Mouse (Mus musculus) hindbrain, embryonic 16.5 days (tissue): ENCODE measurements around the gene Atp8a2. TPM values are rescaled to one million over a fixed set of nuclear protein-coding genes. Genes with fewer than 3 reads are reported as not detected.
A peak's percentile ranks its signal among the peaks of the same experiment; 100 is the strongest.

ENCODE experiments used
- ATAC-seq: fragments of 200-750 bp; cut with Nextera tagmentation; 2 replicates; pipeline ENCODE4 v1.8.0; 2017; ENCODE audit warnings: moderate TSS enrichment, moderate library complexity
- H3K27ac ChIP-seq: fragments of 300-500 bp; sonication (generic); 2 replicates; pipeline ENCODE4 v1.5.1; 2014; ENCODE audit warnings: low read depth, mild to moderate bottlenecking, control low read depth, low read length, moderate library complexity
- H3K27me3 ChIP-seq: fragments of 300-500 bp; sonication (generic); replicated peaks from 2 replicates; pipeline ENCODE4 v1.6.1; 2014; ENCODE audit warnings: low read length; ENCODE audit not compliant: control insufficient read depth, insufficient read depth
- H3K36me3 ChIP-seq: fragments of 300-500 bp; sonication (generic); 2 replicates; pipeline ENCODE4 v1.6.1; 2014; ENCODE audit warnings: mild to moderate bottlenecking, low read length, moderate library complexity, mixed read lengths; ENCODE audit not compliant: control insufficient read depth, insufficient read depth
- H3K4me1 ChIP-seq: fragments of 300-500 bp; sonication (generic); 2 replicates; pipeline ENCODE4 v1.6.1; 2014; ENCODE audit warnings: low read depth, low read length; ENCODE audit not compliant: control insufficient read depth, insufficient read depth
- H3K4me2 ChIP-seq: fragments of 300-500 bp; sonication (generic); 2 replicates; pipeline ENCODE4 v1.6.1; 2014; ENCODE audit warnings: mild to moderate bottlenecking, low read length, control low read depth, moderate library complexity
- H3K4me3 ChIP-seq: fragments of 300-500 bp; sonication (generic); 2 replicates; pipeline ENCODE4 v1.5.1; 2014; ENCODE audit warnings: mild to moderate bottlenecking, low read length, control low read depth, moderate library complexity
- H3K9ac ChIP-seq: fragments of 300-500 bp; sonication (generic); 2 replicates; pipeline ENCODE4 v1.6.1; 2014; ENCODE audit warnings: low read depth, mild to moderate bottlenecking, control low read depth, low read length, moderate library complexity
- H3K9me3 ChIP-seq: fragments of 300-500 bp; sonication (generic); 2 replicates; pipeline ENCODE4 v1.6.1; 2014; ENCODE audit warnings: mild to moderate bottlenecking, low read length, moderate library complexity; ENCODE audit not compliant: control insufficient read depth
- WGBS: fragments of 180-500 bp; shearing (Covaris S2); extraction: QIAGEN DNeasy Blood & Tissue Kit; methylation state at CpG from one replicate; pipeline ENCODE4 v1.1.7; 2014; 5-methylcytosine and 5-hydroxymethylcytosine counted together
- polyA plus RNA-seq: library from polyadenylated mRNA; unstranded; fragments of >200 nt; fragmentation: Nextera tagmentation; extraction: Ambion mirVana; gene quantifications from 2 replicates; pipeline ENCODE4 v1.2.1, GENCODE M21; 2015

The Atp8a2 gene
- polyA plus RNA-seq, 1 experiment from 2014 or later: 44.2 TPM

DNA sequence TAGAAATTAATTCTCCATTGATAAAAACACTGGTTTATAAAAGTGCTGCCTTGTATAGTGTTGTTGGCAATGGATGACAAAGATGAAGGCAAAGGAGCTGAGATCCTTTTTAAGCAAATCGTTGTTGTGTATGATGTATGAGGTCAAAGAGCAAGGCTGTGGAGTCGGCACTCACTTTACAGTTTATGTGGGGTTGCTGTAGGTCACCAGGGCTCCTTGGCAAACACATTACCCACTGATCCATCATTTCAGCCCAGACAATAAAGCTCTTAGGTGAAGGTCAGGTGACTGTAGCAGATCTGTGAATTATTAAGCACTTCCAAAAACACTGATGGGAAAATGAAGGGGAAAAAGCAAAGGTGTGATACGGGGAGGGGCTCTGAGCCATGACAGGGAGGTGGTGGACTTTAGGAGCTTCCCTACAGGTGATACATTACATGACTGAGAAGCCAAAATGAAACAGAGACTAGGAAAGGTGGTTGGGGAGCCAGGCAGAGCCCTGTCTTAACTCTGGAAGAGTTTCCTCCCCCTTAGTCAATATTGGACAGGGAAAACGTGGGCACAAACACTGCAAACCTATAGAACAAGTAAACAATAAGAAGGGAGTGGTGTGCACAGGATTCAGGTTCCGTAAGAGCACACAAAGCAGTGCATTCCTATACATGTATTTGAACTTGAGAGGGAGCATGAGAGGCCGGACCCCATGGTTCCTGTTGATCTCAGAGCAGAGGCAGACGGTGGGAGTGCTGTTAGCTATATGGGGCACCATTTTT lies 389.3 kb downstream of the Atp8a2 start:
- ATAC-seq: no peak
- no peak overlapping the region for H3K4me3 ChIP-seq
- H3K27ac ChIP-seq: no peak overlapping the region
- H3K9ac ChIP-seq: no peak overlapping the region
- WGBS: 74% methylated on average over 7 of the region's 7 CpGs
- H3K27me3 ChIP-seq: no peaks in the 10 kb centered on the region
- H3K4me1 ChIP-seq: peaks cover 3% of the 10 kb centered on the region; the same call in 1 of the 2 replicates
- no peak overlapping the region for H3K4me2 ChIP-seq
- no peaks in the 10 kb centered on the region for H3K9me3 ChIP-seq
- no peaks in the 10 kb centered on the region for H3K36me3 ChIP-seq

DNA sequence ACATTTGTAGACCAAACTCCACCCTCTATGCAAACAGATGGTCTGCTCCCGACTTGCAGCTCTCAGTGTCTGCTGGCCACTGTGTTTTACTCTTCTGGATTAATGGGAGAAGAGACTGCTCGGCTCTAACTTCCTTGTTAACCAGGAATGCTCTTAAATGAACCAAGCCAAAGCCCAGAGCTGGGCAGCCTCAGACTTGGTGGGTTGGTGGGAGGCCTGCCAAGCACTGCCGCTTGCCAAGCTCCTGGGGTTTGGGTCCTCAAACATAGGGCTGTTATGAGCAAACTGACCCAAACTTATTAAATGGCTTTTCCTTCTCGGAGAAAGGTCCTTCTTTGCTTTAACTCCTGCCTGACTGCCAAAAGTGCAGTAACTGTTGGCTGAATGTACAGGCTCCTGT lies 390.1 kb downstream of the Atp8a2 start:
- H3K4me3 ChIP-seq: no peak overlapping the region
- H3K36me3 ChIP-seq: no peaks in the 10 kb centered on the region
- H3K4me2 ChIP-seq: no peak overlapping the region
- ATAC-seq: peak; percentile 54; the same call in 1 of the 2 replicates
- no peaks in the 10 kb centered on the region for H3K27me3 ChIP-seq
- H3K4me1 ChIP-seq: peaks cover 3% of the 10 kb centered on the region; the same call in 1 of the 2 replicates
- H3K9ac ChIP-seq: no peak overlapping the region
- H3K27ac ChIP-seq: no peak overlapping the region
- H3K9me3 ChIP-seq: no peaks in the 10 kb centered on the region
- WGBS: 39% methylated on average over 4 of the region's 4 CpGs

DNA sequence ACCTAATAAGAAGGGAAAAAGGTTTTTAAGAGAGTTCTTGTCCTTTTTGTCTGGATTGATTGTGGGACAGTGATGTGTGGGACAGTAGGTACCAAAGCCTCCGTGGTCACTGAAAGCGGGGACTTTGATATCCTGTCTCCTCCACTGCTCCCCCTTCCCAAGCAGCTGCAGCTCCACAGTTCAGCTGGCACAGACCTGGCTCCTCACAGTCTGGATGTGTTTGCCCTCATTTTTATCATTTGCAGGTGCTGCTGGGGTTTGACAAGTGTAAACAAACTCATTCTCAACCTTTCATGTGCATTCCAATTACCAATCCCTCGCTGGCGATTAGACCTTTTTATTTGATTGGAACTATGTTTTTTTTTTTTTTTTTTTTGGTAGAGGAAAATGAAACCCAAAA lies 390.8 kb downstream of the Atp8a2 start:
- Histone ChIP-seq H3K9ac (no peak overlapping the region), H3K27me3 (no peaks in the 10 kb centered on the region), H3K4me1 (peaks cover 3% of the 10 kb centered on the region; the same call in 1 of the 2 replicates), H3K27ac (no peak overlapping the region), H3K9me3 (no peaks in the 10 kb centered on the region), H3K4me2 (no peak overlapping the region), H3K36me3 (no peaks in the 10 kb centered on the region), H3K4me3 (no peak overlapping the region)
- ATAC-seq: no peak
- WGBS: 42% methylated on average over 4 of the region's 4 CpGs

DNA sequence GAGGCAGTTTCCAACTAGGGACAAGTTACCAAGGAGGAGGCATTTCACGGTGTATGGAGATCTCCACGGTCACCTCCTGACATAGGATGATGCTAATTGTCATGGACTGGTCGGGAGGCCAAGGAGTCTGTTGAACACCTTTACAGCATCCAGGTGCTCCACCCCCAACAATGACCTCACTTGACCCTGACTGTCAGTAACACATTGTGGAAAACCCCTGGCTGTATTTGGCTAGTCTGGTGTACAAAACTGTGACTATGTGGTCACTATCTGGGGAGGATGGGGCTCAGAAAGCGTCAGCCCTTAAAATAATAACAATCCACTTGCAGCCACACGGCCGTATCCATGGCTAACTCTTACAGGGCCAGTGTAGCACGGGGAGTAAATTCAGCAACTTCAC lies 391.3 kb downstream of the Atp8a2 start:
- 59% methylated on average over 7 of the region's 7 CpGs for WGBS
- Histone ChIP-seq H3K27me3 (no peaks in the 10 kb centered on the region), H3K9ac (no peak overlapping the region), H3K4me1 (peaks cover 3% of the 10 kb centered on the region; the same call in 1 of the 2 replicates), H3K4me3 (no peak overlapping the region), H3K4me2 (no peak overlapping the region), H3K9me3 (no peaks in the 10 kb centered on the region), H3K27ac (no peak overlapping the region), H3K36me3 (no peaks in the 10 kb centered on the region)
- ATAC-seq: no peak

DNA sequence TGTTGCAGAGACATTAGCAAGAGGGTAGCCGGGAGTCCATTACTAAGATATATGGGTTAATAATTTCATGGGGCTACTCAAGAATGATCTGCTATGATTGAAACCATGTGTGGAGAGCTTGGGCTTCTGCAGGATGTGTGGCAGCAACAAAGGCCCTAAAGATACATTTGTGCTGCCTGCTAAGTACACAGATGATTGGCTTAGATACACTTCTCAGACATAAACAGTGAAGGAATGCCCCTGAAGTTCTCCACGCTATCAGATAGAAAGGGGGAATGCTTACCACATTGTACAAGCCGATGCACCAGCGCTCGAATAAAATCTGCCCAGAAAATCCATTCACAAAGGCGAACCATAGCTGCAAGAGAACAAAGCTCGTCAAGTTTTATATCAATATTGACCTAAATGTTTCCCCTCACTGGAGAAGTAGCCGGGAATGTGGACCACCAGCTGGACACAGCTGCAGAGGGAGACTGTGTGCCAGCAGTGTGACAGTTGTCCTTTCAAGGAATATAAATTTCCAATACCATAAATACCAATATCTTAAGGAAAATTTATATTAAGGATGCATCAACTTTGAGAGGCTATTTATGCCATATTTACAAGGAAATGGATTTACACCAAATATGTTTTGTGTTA lies 394.9 kb downstream of the Atp8a2 start:
- Histone ChIP-seq H3K9me3 (no peaks in the 10 kb centered on the region), H3K9ac (no peak overlapping the region), H3K4me2 (no peak overlapping the region), H3K36me3 (no peaks in the 10 kb centered on the region), H3K27me3 (no peaks in the 10 kb centered on the region), H3K27ac (no peak overlapping the region), H3K4me3 (no peak overlapping the region), H3K4me1 (peaks cover 3% of the 10 kb centered on the region; the same call in 1 of the 2 replicates)
- WGBS: 84% methylated on average over 8 of the region's 8 CpGs
- no peak for ATAC-seq

DNA sequence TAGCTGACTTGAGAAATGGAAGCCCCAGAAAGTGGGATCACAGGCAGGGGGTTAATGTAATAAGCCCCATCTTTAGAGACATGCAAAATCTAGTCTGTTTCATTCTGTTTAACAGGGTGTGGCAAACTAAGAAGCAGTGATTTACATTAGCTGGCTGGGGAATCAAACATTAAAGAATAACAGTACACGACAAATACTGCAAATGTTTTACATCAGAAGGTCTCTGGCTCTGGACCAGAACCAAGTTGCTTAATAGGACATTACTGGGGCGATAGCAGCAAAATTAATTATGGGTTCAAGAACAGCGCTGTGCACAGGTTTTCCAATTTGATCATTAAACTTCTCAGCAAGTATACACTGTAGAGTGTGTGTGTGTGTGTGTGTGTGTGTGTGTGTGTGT lies 397.5 kb downstream of the Atp8a2 start:
- Histone ChIP-seq H3K9ac (no peak overlapping the region), H3K4me1 (no peaks in the 10 kb centered on the region), H3K27ac (no peak overlapping the region), H3K36me3 (no peaks in the 10 kb centered on the region), H3K4me2 (no peak overlapping the region), H3K4me3 (no peak overlapping the region), H3K27me3 (no peaks in the 10 kb centered on the region), H3K9me3 (no peaks in the 10 kb centered on the region)
- WGBS: 85% methylated on average over 3 of the region's 3 CpGs
- no peak for ATAC-seq

DNA sequence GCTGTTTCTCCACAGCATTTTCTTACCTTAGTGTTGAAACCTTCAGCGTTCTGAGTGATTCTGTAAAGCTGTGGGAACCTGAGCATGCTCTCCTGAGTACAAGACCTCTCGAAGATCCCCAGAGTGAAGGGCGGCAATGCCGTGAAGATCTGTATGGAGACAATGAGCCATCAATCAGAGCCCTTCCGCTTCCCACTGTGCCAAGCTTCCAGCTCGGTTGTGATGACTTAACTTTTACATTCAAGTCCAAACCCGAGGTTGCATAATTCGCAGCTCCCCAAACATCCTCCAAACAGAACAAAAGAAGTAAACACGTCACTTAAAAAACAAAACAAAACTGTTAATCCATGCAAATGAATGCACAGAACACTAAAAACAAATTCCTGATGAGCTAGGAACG lies 403.1 kb downstream of the Atp8a2 start:
- WGBS: 30% methylated on average over 10 of the region's 10 CpGs
- Histone ChIP-seq H3K9ac (no peak overlapping the region), H3K4me1 (no peaks in the 10 kb centered on the region), H3K27ac (no peak overlapping the region), H3K27me3 (no peaks in the 10 kb centered on the region), H3K9me3 (no peaks in the 10 kb centered on the region), H3K4me3 (no peak overlapping the region), H3K4me2 (no peak overlapping the region), H3K36me3 (peaks cover 3% of the 10 kb centered on the region; the same call in 1 of the 2 replicates)
- ATAC-seq: no peak

DNA sequence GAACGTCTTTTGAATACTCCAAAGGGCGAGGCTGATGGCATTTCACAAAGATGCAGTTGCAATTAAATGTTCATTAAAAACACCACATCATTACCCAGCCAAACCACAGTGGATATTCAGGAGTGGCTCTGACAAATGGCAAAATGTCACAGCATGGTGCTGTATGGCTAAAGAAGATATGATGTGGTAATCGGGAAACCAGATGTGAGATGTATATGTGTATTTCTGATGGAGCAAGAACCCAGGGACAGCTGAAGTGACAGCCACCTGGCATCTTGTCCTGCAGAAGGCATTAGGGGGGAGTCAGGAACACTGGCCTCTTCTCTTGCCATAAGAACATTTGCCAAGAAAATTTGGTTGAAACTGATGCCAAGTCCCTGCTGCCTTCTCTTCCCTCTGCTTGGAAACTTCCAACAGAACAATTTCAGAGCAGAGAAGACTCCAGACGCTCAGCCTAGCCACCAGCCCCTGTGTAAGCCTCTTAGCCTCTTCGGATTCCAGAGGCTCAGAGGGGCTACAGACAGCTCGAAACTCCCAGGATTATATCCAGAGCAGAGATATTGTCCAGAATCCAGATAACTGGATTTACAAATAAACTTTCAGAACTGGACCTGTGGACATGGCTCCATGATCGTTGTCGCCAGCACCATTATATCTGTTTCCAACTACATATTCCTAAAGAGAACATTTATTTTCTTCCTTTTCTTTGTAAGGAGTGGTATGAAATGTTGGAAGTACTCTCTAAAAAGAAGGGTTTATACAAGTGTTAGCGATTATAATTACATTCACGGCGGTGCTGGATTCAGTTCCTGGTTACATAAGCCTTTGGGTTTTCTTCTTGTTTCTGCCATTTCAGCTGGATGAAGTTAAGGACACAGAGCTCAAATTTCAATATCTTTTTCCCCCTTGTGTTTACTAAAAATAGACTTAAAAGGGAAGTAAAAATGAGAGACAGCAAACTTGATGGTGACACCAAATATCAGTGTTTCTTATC lies 413.3 kb downstream of the Atp8a2 start:
- WGBS: 80% methylated on average over 11 of the region's 11 CpGs
- H3K27ac ChIP-seq: no peak overlapping the region
- H3K27me3 ChIP-seq: no peaks in the 10 kb centered on the region
- H3K9me3 ChIP-seq: no peaks in the 10 kb centered on the region
- no peak overlapping the region for H3K4me3 ChIP-seq
- no peaks in the 10 kb centered on the region for H3K36me3 ChIP-seq
- no peak overlapping the region for H3K4me2 ChIP-seq
- no peaks in the 10 kb centered on the region for H3K4me1 ChIP-seq
- ATAC-seq: no peak
- H3K9ac ChIP-seq: no peak overlapping the region

DNA sequence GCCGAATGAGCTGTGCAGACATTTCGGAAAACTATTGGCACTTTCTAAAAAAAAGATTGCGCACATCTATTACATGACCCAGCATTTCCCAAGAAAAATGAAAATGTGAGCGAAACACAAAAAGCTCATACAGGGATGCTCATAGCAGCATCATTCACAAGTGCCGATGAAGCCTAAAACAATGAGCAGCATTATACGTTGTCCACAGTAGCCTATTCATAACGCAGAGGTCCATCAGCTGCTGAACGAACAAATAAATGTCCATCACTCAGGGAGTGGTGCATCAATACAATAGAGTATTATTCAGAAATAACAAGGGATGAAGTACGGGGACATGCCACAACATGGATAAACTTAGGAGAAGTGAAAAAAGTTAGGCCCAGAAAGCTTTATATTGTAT lies 416.6 kb downstream of the Atp8a2 start:
- no peak overlapping the region for H3K9ac ChIP-seq
- no peaks in the 10 kb centered on the region for H3K9me3 ChIP-seq
- no peak for ATAC-seq
- H3K27me3 ChIP-seq: no peaks in the 10 kb centered on the region
- no peak overlapping the region for H3K4me2 ChIP-seq
- H3K4me1 ChIP-seq: no peaks in the 10 kb centered on the region
- no peak overlapping the region for H3K4me3 ChIP-seq
- H3K36me3 ChIP-seq: no peaks in the 10 kb centered on the region
- 63% methylated on average over 9 of the region's 9 CpGs for WGBS
- no peak overlapping the region for H3K27ac ChIP-seq
